Mouse (Mus musculus) kidney, postnatal 0 days (tissue): ENCODE results near the gene Slc30a5. TPM values are rescaled to one million over a fixed set of nuclear protein-coding genes. Genes with fewer than 3 reads are reported as not detected.
A peak's percentile ranks its signal among the peaks of the same experiment; 100 is the strongest.

ENCODE experiments used
- ATAC-seq: fragments of 200-750 bp; cut with Nextera tagmentation; replicated peaks from 2 replicates; pipeline ENCODE4 v1.8.0; 2017; ENCODE audit warnings: low read depth, moderate number of reproducible peaks, moderate TSS enrichment, moderate library complexity; ENCODE audit not compliant: low FRiP score
- DNase-seq: peaks from one replicate; pipeline ENCODE4 v3.0.0-alpha.2; 2016; ENCODE audit warnings: low spot score
- H3K27ac ChIP-seq: fragments of 300-500 bp; sonication (generic); 2 replicates; pipeline ENCODE4 v1.5.1; 2014; ENCODE audit warnings: mild to moderate bottlenecking
- H3K27me3 ChIP-seq: fragments of 300-500 bp; sonication (generic); 2 replicates; pipeline ENCODE4 v1.6.1; 2014; ENCODE audit warnings: low read length, mixed read lengths; ENCODE audit not compliant: insufficient read depth
- H3K36me3 ChIP-seq: fragments of 300-500 bp; sonication (generic); 2 replicates; pipeline ENCODE4 v1.6.1; 2014; ENCODE audit warnings: low read length, mixed read lengths; ENCODE audit not compliant: insufficient read depth
- H3K4me1 ChIP-seq: fragments of 300-500 bp; sonication (generic); replicated peaks from 2 replicates; pipeline ENCODE4 v1.6.1; 2014; ENCODE audit warnings: antibody characterized with exemption, low read length, mixed read lengths; ENCODE audit not compliant: insufficient read depth
- H3K4me2 ChIP-seq: fragments of 300-500 bp; sonication (generic); 2 replicates; pipeline ENCODE4 v1.6.1; 2014; ENCODE audit warnings: mild to moderate bottlenecking, low read length, moderate library complexity, mixed read lengths
- H3K4me3 ChIP-seq: fragments of 300-500 bp; sonication (generic); replicated peaks from 2 replicates; pipeline ENCODE4 v1.5.1; 2014; ENCODE audit warnings: low read depth, low read length
- H3K9ac ChIP-seq: fragments of 300-500 bp; sonication (generic); 2 replicates; pipeline ENCODE4 v1.6.1; 2014; ENCODE audit warnings: low read depth, low read length
- H3K9me3 ChIP-seq: fragments of 300-500 bp; sonication (generic); replicated peaks from 2 replicates; pipeline ENCODE4 v1.6.1; 2016; ENCODE audit warnings: low read length, inconsistent platforms, mixed read lengths
- CTCF ChIP-seq: IDR thresholded peaks from 2 replicates; pipeline ENCODE4 v1.5.1; 2016; ENCODE audit warnings: antibody characterized with exemption, low read depth, mild to moderate bottlenecking, moderate library complexity
- WGBS: fragments of 180-500 bp; shearing (Covaris S2); extraction: QIAGEN DNeasy Blood & Tissue Kit; methylation state at CpG from one replicate; pipeline ENCODE4 v1.1.7; 2014; 5-methylcytosine and 5-hydroxymethylcytosine counted together
- polyA plus RNA-seq: library from polyadenylated mRNA; unstranded; fragments of >200 nt; fragmentation: Nextera tagmentation; extraction: Ambion mirVana; gene quantifications from 2 replicates; pipeline ENCODE4 v1.2.1, GENCODE M21; 2015

The Slc30a5 gene
- 53.0 and 54.5 TPM in 2 replicates for polyA plus RNA-seq

DNA sequence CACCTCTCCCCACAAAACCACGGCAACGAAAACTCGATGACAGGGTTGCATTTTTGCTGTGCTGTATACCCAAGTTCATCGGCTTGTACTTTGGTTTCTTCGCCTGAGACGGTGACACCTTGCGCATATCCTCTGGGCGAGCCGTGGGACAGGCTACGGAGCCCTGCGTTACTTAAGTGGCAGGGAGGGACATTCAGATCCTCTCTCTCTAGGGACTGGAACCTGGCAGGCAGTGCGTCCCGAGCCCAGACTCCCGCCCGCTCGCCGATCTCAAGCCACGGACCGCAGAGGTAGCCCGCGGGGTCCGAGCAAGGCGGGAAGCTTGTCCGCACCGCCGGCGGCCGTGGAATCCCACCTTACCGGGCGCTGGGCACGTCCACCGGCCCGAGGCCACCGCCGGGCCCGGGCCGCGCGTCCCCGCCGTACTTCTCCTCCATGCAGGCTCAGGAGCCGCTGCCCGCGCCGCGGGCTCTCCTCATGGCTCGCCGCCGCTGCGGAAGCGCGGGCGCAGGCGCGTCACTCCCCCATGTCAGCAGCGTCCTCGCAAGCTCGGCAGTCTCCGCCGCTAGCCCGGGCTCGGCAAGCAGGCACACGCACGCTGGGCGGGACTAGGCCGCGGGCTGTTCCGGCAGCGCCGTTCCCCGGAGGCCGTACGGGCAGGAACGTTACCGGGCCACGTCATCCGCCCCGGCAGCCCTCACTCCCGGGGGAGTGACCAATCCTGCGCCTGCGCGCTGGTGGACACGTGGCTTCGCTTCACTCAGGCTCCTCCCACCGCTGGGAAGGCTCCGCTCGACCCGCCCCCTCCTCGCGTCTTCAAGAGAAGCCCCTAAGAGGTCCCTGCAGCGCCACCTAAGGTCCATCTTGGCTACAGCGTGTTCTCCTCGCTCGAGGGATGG, at the start of gene Slc30a5:
Slc30a5 (minus strand) TSS at position 687 of the 899 bp plus-strand sequence.
- H3K9ac ChIP-seq, result peak within 1 kb of the TSS; percentile 92
- peak; percentile 96 for TF ChIP-seq CTCF
- no peaks in the 10 kb centered on the region for H3K9me3 ChIP-seq
- peak; percentile 99 for DNase-seq
- H3K4me3 ChIP-seq, result peak within 1 kb of the TSS; percentile 85
- H3K4me1 ChIP-seq, result peaks cover 4% of the 10 kb centered on the region; the same call in 1 of the 2 replicates
- H3K27ac ChIP-seq, result peak within 1 kb of the TSS; percentile 95
- ATAC-seq, result peak; percentile 96
- H3K4me2 ChIP-seq, result peak within 1 kb of the TSS; percentile 70
- under 1% methylated on average over 91 of the region's 94 CpGs for WGBS
- no peaks in the 10 kb centered on the region for H3K36me3 ChIP-seq
- no peaks in the 10 kb centered on the region for H3K27me3 ChIP-seq

GRCm38 (mm10) chr13:100881944-100882343, 48.7 kb upstream of the Slc30a5 start:
- H3K4me3 ChIP-seq, result no peak overlapping the region
- WGBS, result 70% methylated on average over 2 of the region's 2 CpGs
- no peaks in the 10 kb centered on the region for H3K27me3 ChIP-seq
- ATAC-seq (no peak), DNase-seq (no peak)
- H3K9ac ChIP-seq, result no peak overlapping the region
- H3K4me1 ChIP-seq, result no peaks in the 10 kb centered on the region
- no peaks in the 10 kb centered on the region for H3K9me3 ChIP-seq
- H3K4me2 ChIP-seq, result no peak overlapping the region
- no peaks in the 10 kb centered on the region for H3K36me3 ChIP-seq
- no peak for TF ChIP-seq CTCF
- H3K27ac ChIP-seq, result no peak overlapping the region

DNA sequence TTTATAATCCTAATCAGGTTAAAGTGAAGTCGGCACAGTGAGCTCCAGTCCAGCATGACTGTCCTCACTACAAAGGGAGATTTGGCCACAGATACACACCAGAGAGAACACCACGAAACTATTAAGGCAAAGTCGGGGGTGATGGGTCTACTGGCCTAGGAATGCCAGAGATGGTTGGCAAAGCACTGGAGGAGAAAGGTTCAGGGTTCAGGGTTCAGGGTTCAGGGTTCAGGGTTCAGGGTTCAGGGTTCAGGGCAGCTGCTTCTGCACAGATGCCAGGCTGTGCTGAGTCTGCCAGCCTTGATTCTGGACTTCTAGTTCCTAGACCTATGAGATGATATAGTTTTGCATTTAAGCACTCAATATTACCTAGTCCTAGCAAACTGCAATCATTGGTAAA, 46.6 kb upstream of the Slc30a5 start:
- no peaks in the 10 kb centered on the region for H3K4me1 ChIP-seq
- no peak for DNase-seq
- no peak overlapping the region for H3K27ac ChIP-seq
- H3K36me3 ChIP-seq, result no peaks in the 10 kb centered on the region
- WGBS, result 61% methylated on average over 3 of the region's 3 CpGs
- no peak for ATAC-seq
- H3K9ac ChIP-seq, result no peak overlapping the region
- H3K4me3 ChIP-seq, result no peak overlapping the region
- no peaks in the 10 kb centered on the region for H3K27me3 ChIP-seq
- TF ChIP-seq CTCF, result no peak
- H3K9me3 ChIP-seq, result no peaks in the 10 kb centered on the region
- no peak overlapping the region for H3K4me2 ChIP-seq

- no peaks in the 10 kb centered on the region for H3K4me1 ChIP-seq
- no peak for TF ChIP-seq CTCF
- H3K27ac ChIP-seq, result no peak overlapping the region
- H3K9ac ChIP-seq, result no peak overlapping the region
- ATAC-seq, result no peak
- 19% methylated on average over 3 of the region's 3 CpGs for WGBS
- no peak overlapping the region for H3K4me2 ChIP-seq
- DNase-seq, result peak; percentile 69
- H3K4me3 ChIP-seq, result no peak overlapping the region
- no peaks in the 10 kb centered on the region for H3K36me3 ChIP-seq
- H3K27me3 ChIP-seq, result no peaks in the 10 kb centered on the region
- no peaks in the 10 kb centered on the region for H3K9me3 ChIP-seq
Observed at GRCm38 (mm10) chr13:100879326-100879725, 46.1 kb upstream of the Slc30a5 start.

- no peaks in the 10 kb centered on the region for H3K9me3 ChIP-seq
- H3K4me2 ChIP-seq, result no peak overlapping the region
- no peaks in the 10 kb centered on the region for H3K27me3 ChIP-seq
- H3K27ac ChIP-seq, result no peak overlapping the region
- no peak overlapping the region for H3K4me3 ChIP-seq
- WGBS, result 29% methylated on average over 3 of the region's 3 CpGs
- no peaks in the 10 kb centered on the region for H3K36me3 ChIP-seq
- H3K4me1 ChIP-seq, result no peaks in the 10 kb centered on the region
- no peak for ATAC-seq
- H3K9ac ChIP-seq, result no peak overlapping the region
- TF ChIP-seq CTCF, result no peak
- peak; percentile 51 for DNase-seq
Observed at GRCm38 (mm10) chr13:100878264-100878663, 45.0 kb upstream of the Slc30a5 start.

DNA sequence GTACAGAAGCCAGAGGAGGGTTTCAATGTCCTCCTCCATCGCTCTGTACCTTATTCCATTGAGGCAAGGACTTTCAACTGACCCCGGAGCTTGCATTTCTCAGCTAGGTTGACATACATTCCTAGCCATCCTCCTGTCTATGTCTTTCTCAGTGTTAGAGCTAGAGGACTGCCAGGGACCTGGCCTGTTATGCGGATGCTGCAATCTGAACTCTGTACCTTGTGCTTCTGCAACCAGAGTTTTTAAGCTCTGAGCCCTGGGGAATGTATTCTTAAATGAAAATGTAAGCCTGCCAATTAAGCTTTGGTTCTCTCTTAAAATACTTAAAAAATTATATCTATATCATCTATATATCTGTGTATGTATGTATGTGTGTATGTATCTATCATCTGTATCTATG, 44.5 kb upstream of the Slc30a5 start:
- ATAC-seq (no peak), DNase-seq (no peak)
- H3K4me1 ChIP-seq, result no peaks in the 10 kb centered on the region
- 93% methylated on average over 3 of the region's 3 CpGs for WGBS
- H3K27ac ChIP-seq, result no peak overlapping the region
- H3K4me3 ChIP-seq, result no peak overlapping the region
- no peaks in the 10 kb centered on the region for H3K9me3 ChIP-seq
- H3K4me2 ChIP-seq, result no peak overlapping the region
- H3K27me3 ChIP-seq, result no peaks in the 10 kb centered on the region
- H3K36me3 ChIP-seq, result no peaks in the 10 kb centered on the region
- no peak overlapping the region for H3K9ac ChIP-seq
- no peak for TF ChIP-seq CTCF
